Mouse (Mus musculus): ENCODE data around the gene Epha4. TPM values are rescaled to one million over a fixed set of nuclear protein-coding genes. Genes with fewer than 3 reads are reported as not detected.
A peak's percentile ranks its signal among the peaks of the same experiment; 100 is the strongest.

Gene Epha4
- total RNA-seq, 2 experiments from 2014 or later = 1.4 to 3.0 TPM

GRCm38 (mm10) chr1:77391590-77391989 is 123.3 kb downstream of the Epha4 start:
- intact Hi-C loops (cut with DNase I) = no loop called here
- no peak for DNase-seq
- Histone ChIP-seq H3K4me3 (no peak overlapping the region), H3K27ac (no peak overlapping the region)
- no peak for TF ChIP-seq CTCF (IDR thresholded peaks at IDR 0.05)

DNA sequence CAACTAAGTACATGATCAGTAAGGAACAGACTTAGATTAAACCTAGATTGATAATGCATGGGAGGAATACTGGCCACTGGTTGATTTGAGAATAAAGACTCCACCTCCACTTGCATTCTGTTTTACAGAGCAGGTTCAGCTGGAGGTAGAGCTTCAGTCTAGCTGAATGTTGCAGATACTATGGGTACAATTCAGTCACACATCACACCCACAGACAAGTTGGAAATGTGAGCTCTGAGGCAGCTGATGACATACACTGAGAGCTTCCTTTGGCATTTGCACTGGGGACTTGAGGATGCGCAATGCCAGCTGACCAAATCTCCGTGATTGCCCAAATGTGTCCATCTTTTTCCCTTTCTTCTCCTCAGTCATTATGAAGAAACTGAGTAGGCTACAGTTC is 125.8 kb downstream of the Epha4 start:
- Histone ChIP-seq H3K4me3 (no peak overlapping the region), H3K27ac (no peak overlapping the region)
- DNase-seq = no peak
- intact Hi-C loops (cut with DNase I) = no loop called here
- no peak for TF ChIP-seq CTCF (IDR thresholded peaks at IDR 0.05)

DNA sequence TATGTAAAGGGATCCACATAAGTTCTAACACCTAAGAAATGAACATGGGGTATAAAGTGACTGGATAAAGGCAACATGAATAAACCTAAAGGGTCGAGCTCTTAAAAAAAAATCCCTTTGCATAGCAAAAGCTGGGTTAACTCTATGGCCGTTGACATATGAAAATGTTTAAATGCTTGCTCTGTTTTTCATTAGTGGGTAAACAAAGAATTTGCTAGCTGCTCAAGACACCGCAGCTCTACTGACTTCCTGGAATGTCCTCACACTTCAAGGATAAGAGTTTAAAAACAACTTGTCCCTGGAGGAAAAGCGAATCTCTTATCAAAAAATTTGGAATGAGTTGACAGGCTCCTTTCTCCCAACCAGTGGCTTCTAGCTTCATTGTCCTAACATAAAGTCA is 126.3 kb downstream of the Epha4 start:
- intact Hi-C loops (cut with DNase I) = no loop called here
- no peak for DNase-seq
- Histone ChIP-seq H3K27ac (no peak overlapping the region), H3K4me3 (no peak overlapping the region)
- TF ChIP-seq CTCF (IDR thresholded peaks at IDR 0.05) = no peak

- TF ChIP-seq CTCF (IDR thresholded peaks at IDR 0.05) = no peak
- Histone ChIP-seq H3K27ac (no peak overlapping the region), H3K4me3 (no peak overlapping the region)
- intact Hi-C loops (cut with DNase I) = no loop called here
- no peak for DNase-seq
Measured at GRCm38 (mm10) chr1:77385613-77386012, 129.3 kb downstream of the Epha4 start.

DNA sequence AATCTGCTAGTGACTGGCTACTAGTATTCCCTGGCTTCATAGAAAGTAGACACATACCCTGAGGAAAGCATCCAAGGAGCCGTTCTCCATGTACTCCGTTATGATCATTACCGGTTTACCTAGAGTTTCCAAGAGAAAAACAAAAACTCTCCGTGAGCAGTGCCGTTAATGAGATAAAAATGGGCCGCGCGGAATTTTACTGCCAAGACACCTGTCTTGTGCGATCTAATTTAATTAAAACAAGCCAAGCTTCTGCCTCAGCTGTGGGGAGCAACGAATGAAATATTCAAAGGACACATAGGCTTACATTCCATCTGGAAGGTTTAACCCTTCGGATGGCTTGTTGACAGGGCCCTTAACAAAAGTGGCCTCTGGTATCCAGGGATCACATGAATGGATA is 131.4 kb downstream of the Epha4 start:
- H3K4me3 ChIP-seq = no peak overlapping the region
- TF ChIP-seq CTCF (IDR thresholded peaks at IDR 0.05) = no peak
- intact Hi-C loops (cut with DNase I) = no loop called here
- no peak overlapping the region for H3K27ac ChIP-seq
- no peak for DNase-seq

DNA sequence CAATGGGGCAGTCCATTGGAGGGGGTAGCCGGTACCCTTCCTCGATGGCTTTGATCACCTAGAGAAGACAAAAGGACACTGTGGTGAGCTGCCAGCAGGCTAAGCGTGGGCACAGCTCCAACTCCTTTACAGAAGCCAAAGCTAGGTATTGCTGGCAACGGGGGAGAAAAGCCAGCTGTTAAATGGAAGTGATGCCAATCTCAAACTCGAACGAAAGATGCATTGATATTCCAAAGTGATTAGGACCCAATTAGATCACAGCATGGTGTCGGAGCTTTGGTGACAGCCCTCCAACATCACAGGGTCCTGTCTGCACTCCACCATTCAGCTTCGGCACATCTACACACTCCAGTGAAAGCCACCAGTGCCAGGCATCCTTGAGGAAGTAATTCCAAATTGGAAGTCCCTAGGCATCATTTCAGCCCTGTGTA is 137.3 kb downstream of the Epha4 start:
- no peak for TF ChIP-seq CTCF (IDR thresholded peaks at IDR 0.05)
- no peak for DNase-seq
- Histone ChIP-seq H3K4me3 (no peak overlapping the region), H3K27ac (no peak overlapping the region)
- intact Hi-C loops (cut with DNase I) = no loop called here

DNA sequence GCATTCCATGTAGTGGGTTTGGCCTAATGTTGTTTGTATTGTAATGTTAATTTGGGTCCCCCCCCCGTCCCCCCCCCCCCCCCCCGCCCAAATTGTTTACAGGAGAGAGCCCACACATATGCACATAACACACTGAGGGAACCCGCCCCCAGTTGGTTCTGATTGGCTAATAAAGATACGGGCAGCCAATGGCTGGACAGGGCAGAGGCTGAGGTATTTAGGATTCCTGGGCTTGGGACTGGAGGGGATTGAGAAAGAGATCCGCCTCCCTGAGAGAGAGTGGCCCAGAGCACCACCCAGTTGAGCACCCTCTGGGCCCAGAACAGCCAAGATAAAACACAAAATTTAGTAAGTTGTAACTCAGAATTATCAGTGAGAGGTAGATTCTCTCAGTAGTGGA is 140.8 kb downstream of the Epha4 start:
- no peak for TF ChIP-seq CTCF (IDR thresholded peaks at IDR 0.05)
- no peak for DNase-seq
- intact Hi-C loops (cut with DNase I) = no loop called here
- Histone ChIP-seq H3K27ac (no peak overlapping the region), H3K4me3 (no peak overlapping the region)

DNA sequence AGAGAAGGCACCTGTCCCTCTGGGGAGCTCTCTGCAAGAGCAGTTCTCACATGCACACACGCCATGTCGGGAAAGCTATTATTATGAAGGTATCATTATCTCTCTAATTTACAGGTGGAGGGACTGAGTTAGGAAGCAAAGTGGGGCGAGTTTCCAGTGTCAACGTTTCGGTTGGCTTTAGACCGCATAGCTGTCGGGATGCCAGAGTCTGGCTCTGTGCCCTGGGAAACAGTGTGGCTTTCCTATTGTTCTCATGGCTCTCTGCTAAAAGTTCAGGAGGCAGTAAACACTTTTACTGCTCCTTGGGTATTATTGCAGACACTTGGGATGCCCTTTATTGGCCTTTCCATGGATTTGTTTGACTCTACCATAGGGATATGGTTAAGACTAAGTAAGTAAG is 144.0 kb downstream of the Epha4 start:
- DNase-seq = no peak
- H3K27ac ChIP-seq = no peak overlapping the region
- TF ChIP-seq CTCF (IDR thresholded peaks at IDR 0.05) = no peak
- H3K4me3 ChIP-seq = no peak overlapping the region
- intact Hi-C loops (cut with DNase I) = no loop called here

DNA sequence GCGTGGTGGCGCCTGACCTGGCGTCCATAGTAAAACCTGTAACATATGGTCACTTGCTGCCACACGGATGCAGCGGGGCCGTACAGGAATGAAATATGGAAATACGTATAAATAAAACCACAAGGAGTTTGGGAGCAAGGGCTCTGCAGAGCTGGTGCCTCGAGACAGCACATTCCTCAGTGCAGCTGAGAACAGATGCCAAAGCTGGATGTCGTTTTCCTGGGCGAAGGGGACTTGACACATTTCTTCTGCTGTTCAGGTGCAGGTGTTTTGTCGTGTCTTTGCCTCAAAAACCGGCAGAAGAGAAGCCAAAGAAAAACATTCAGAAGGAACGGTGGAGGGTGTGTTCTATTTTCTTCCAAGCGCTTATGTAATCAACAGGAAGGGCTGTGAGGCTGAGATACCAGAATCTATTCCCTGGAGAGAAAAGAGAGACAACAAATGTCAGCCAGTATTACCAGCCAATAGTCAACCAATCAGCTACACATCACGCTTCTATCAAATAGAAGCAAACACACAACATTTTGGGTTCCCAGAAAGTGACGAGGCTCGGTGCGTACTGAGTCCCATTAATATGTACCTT is 145.5 kb downstream of the Epha4 start:
- Histone ChIP-seq H3K27ac (peak overlapping the region; percentile 28; the same call in 1 of the 2 replicates), H3K4me3 (no peak overlapping the region)
- intact Hi-C loops (cut with DNase I) = no loop called here
- no peak for DNase-seq
- TF ChIP-seq CTCF (IDR thresholded peaks at IDR 0.05) = no peak

- intact Hi-C loops (cut with DNase I) = no loop called here
- no peak for TF ChIP-seq CTCF (IDR thresholded peaks at IDR 0.05)
- Histone ChIP-seq H3K4me3 (no peak overlapping the region), H3K27ac (no peak overlapping the region)
- no peak for DNase-seq
Measured at GRCm38 (mm10) chr1:77365850-77366249, 149.0 kb downstream of the Epha4 start.

- DNase-seq = peak; percentile 44
- no peak overlapping the region for H3K4me3 ChIP-seq
- intact Hi-C loops (cut with DNase I) = no loop called here
- no peak for TF ChIP-seq CTCF (IDR thresholded peaks at IDR 0.05)
- no peak overlapping the region for H3K27ac ChIP-seq
Measured at GRCm38 (mm10) chr1:77364596-77364995, 150.3 kb downstream of the Epha4 start.

DNA sequence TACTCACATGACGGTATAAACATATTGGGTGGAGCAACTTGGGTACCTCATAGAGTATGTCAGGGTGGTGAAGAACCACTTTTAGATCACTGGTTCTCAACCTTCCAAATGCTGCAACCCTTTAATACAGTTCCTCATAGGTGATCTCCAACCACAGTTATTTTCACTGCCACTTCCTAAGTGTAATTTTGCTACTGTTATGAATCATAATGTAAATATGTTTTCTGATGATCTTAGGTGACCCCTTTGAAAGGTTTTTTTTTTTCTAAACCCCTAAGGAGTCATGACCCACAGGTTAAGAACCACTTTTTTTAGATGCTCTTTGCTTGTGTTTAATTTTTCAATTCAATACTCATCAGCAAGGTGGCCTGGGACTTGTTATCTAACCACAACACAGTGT is 151.0 kb downstream of the Epha4 start:
- no peak for TF ChIP-seq CTCF (IDR thresholded peaks at IDR 0.05)
- no peak for DNase-seq
- no peak overlapping the region for H3K27ac ChIP-seq
- intact Hi-C loops (cut with DNase I) = no loop called here
- H3K4me3 ChIP-seq = no peak overlapping the region

DNA sequence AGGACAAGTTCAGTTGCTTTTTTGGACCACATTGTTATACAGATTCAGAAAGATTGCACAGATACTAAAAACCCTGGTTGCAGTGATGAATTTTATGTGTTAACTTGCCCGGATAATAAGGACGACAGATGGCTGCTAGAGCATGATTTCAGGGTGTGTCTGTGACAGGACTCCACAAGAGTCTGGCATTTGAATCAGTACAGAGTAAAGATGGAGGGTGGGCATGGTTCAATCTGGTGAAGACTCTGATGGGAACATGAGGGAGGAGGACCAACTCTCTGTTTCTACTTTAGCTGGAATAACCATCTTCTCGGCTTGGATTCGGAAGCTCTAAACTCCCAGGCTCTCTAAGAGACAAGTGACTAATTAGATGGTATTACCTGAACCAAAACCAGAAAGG is 168.4 kb downstream of the Epha4 start:
- Histone ChIP-seq H3K4me3 (no peak overlapping the region), H3K27ac (no peak overlapping the region)
- intact Hi-C loops (cut with DNase I) = no loop called here
- no peak for TF ChIP-seq CTCF (IDR thresholded peaks at IDR 0.05)
- DNase-seq = no peak

DNA sequence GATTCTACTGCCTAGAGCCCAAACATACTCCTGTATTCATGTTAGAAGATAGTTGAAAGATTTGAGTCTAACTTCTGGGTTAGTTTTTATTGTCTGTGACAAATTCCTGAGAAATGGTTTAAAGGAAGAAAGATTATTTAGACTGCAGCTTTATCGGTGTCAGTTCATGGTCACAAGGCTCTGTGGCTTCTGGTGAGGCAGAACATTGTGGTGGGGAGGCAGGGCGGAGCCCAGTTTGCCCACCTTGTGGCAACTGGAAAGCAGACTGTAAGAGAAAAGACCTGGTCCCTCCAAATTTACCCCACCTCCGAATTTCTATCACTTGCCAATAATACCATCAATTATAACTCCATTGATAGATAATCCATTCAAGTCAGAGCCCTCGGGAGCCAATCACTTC is 171.1 kb downstream of the Epha4 start:
- Histone ChIP-seq H3K4me3 (no peak overlapping the region), H3K27ac (no peak overlapping the region)
- TF ChIP-seq CTCF (IDR thresholded peaks at IDR 0.05) = no peak
- intact Hi-C loops (cut with DNase I) = no loop called here
- DNase-seq = no peak
